Comparison of ENCODE assay signal across 13 mouse cellular contexts in genomic region chr7:75859771-75860196, GRCm38 (mm10). TPM values are rescaled to one million over a fixed set of nuclear protein-coding genes. Genes with fewer than 3 reads are reported as not detected.
DNase-seq lines count a peak whose midpoint lies in the region; ATAC-seq lines count a peak whose summit lies in the region.
"Had no signal": no experiment of that assay in that cellular context is flagged by ENCODE, and none has a peak within 500 bp of the region (broad histone marks: within the 10 kb centered on the region; RNA-seq: fewer than 3 reads in every experiment).

No protein-coding gene starts in this region.

- WGBS in forebrain, embryonic 16.5 days = 80% methylated on average over 9 of the region's 9 CpGs
- 90% methylated on average over 9 of the region's 9 CpGs for WGBS in forebrain, embryonic 14.5 days
- 67% methylated on average over 9 of the region's 9 CpGs for WGBS in neural tube, embryonic 13.5 days
- WGBS in neural tube, embryonic 15.5 days = 67% methylated on average over 9 of the region's 9 CpGs
- 82% methylated on average over 9 of the region's 9 CpGs for WGBS in intestine, embryonic 15.5 days

- no peaks in the 10 kb centered on the region for H3K27me3 ChIP-seq in forebrain, embryonic 16.5 days (replicated peaks; ENCODE audit: control insufficient read depth, insufficient read depth, low read length)
- no peaks in the 10 kb centered on the region for H3K27me3 ChIP-seq in forebrain, embryonic 14.5 days (replicated peaks; ENCODE audit: control insufficient read depth, insufficient read depth, low read length)
- H3K27me3 ChIP-seq in neural tube, embryonic 13.5 days = no peaks in the 10 kb centered on the region
- no peaks in the 10 kb centered on the region for H3K27me3 ChIP-seq in neural tube, embryonic 15.5 days (replicated peaks)
- no peaks in the 10 kb centered on the region for H3K27me3 ChIP-seq in intestine, embryonic 15.5 days (replicated peaks)
- H3K27me3 ChIP-seq: forebrain, embryonic 12.5 days; limb, embryonic 13.5 days had no signal

- peak overlapping the region; percentile 10; the same call in 1 of the 2 replicates for H3K27ac ChIP-seq in forebrain, embryonic 16.5 days (ENCODE audit: low read length)
- H3K27ac ChIP-seq in forebrain, embryonic 14.5 days (ENCODE audit: low read depth, low read length) = no peak overlapping the region
- H3K27ac ChIP-seq in neural tube, embryonic 13.5 days (replicated peaks) = peak overlapping the region; percentile 65
- no peak overlapping the region for H3K27ac ChIP-seq in neural tube, embryonic 15.5 days (replicated peaks)
- no peak overlapping the region for H3K27ac ChIP-seq in intestine, embryonic 15.5 days
- H3K27ac ChIP-seq: forebrain, embryonic 12.5 days; limb, embryonic 13.5 days had no signal

- DNase-seq in forebrain, embryonic 14.5 days (ENCODE audit: low spot score) = no peak
- no peak for DNase-seq in c-Kit-positive CD71-positive TER-119-positive erythroid progenitor cells, embryonic 14.5 days (ENCODE audit: low spot score)
- DNase-seq in kidney, adult 11 months = no peak
- DNase-seq: kidney, postnatal 14 days; thymus, adult 18-20 months had no signal

- ATAC-seq in forebrain, embryonic 16.5 days = 0 out of 2 replicates have a peak, but pooled peaks have one; percentile 18
- ATAC-seq in forebrain, embryonic 14.5 days = no peak
- ATAC-seq in neural tube, embryonic 13.5 days (ENCODE audit: low read depth) = peak; percentile 37
- no peak for ATAC-seq in neural tube, embryonic 15.5 days (ENCODE audit: low FRiP score)
- ATAC-seq in hematopoietic stem cell, adult 5-6 weeks (replicated peaks in 1 of 2; ENCODE audit: insufficient read depth in 1 of 2, low FRiP score in 2 of 2, low TSS enrichment in 1 of 2, low read depth in 1 of 2, poor library complexity in 2 of 2, severe bottlenecking in 2 of 2) = peak; percentile 28 to 44; a peak in 1 of 4 replicates
- ATAC-seq in intestine, embryonic 15.5 days = no peak

- no peak overlapping the region for H3K9ac ChIP-seq in forebrain, embryonic 16.5 days (replicated peaks; ENCODE audit: low read depth, low read length)
- H3K9ac ChIP-seq in forebrain, embryonic 14.5 days (ENCODE audit: low read length) = no peak overlapping the region
- H3K9ac ChIP-seq in neural tube, embryonic 13.5 days = no peak overlapping the region
- H3K9ac ChIP-seq in neural tube, embryonic 15.5 days (replicated peaks) = no peak overlapping the region
- H3K9ac ChIP-seq in intestine, embryonic 15.5 days = no peak overlapping the region
- H3K9ac ChIP-seq: forebrain, embryonic 12.5 days; limb, embryonic 13.5 days had no signal

- peaks cover 14% of the 10 kb centered on the region for H3K4me1 ChIP-seq in forebrain, embryonic 16.5 days (replicated peaks; ENCODE audit: control insufficient read depth, insufficient read depth, low read length)
- H3K4me1 ChIP-seq in forebrain, embryonic 14.5 days (ENCODE audit: control insufficient read depth, insufficient read depth, low read length) = peaks cover 8% of the 10 kb centered on the region
- peaks cover 26% of the 10 kb centered on the region for H3K4me1 ChIP-seq in neural tube, embryonic 13.5 days (replicated peaks)
- peaks cover 25% of the 10 kb centered on the region for H3K4me1 ChIP-seq in neural tube, embryonic 15.5 days
- peaks cover 2% of the 10 kb centered on the region; the same call in 1 of the 2 replicates for H3K4me1 ChIP-seq in intestine, embryonic 15.5 days (replicated peaks)

- no peak overlapping the region for H3K4me3 ChIP-seq in forebrain, embryonic 16.5 days (replicated peaks; ENCODE audit: low read length)
- H3K4me3 ChIP-seq in forebrain, embryonic 14.5 days (ENCODE audit: low read depth, low read length) = no peak overlapping the region
- no peak overlapping the region for H3K4me3 ChIP-seq in neural tube, embryonic 13.5 days
- H3K4me3 ChIP-seq in neural tube, embryonic 15.5 days (replicated peaks) = no peak overlapping the region
- no peak overlapping the region for H3K4me3 ChIP-seq in intestine, embryonic 15.5 days (replicated peaks)
- H3K4me3 ChIP-seq: forebrain, embryonic 12.5 days; limb, embryonic 13.5 days; myocyte had no signal

- H3K4me2 ChIP-seq in forebrain, embryonic 16.5 days (ENCODE audit: low read length) = no peak overlapping the region
- H3K4me2 ChIP-seq in forebrain, embryonic 14.5 days (ENCODE audit: low read length) = no peak overlapping the region
- no peak overlapping the region for H3K4me2 ChIP-seq in neural tube, embryonic 13.5 days
- no peak overlapping the region for H3K4me2 ChIP-seq in neural tube, embryonic 15.5 days
- no peak overlapping the region for H3K4me2 ChIP-seq in intestine, embryonic 15.5 days (replicated peaks)
- H3K4me2 ChIP-seq: forebrain, embryonic 12.5 days; limb, embryonic 13.5 days had no signal

- no peaks in the 10 kb centered on the region; the same call in 1 of the 2 replicates for H3K36me3 ChIP-seq in forebrain, embryonic 16.5 days (ENCODE audit: control insufficient read depth, insufficient read depth)
- H3K36me3 ChIP-seq in forebrain, embryonic 14.5 days (ENCODE audit: control insufficient read depth, insufficient read depth, low read length) = peaks cover 3% of the 10 kb centered on the region
- H3K36me3 ChIP-seq in neural tube, embryonic 13.5 days = peaks cover 15% of the 10 kb centered on the region
- peaks cover 3% of the 10 kb centered on the region; the same call in 1 of the 2 replicates for H3K36me3 ChIP-seq in neural tube, embryonic 15.5 days
- H3K36me3 ChIP-seq in intestine, embryonic 15.5 days = no peaks in the 10 kb centered on the region; the same call in 1 of the 2 replicates

- H3K9me3 ChIP-seq in forebrain, embryonic 16.5 days (ENCODE audit: control insufficient read depth, low read length) = peaks cover 2% of the 10 kb centered on the region; the same call in 1 of the 2 replicates
- H3K9me3 ChIP-seq in forebrain, embryonic 14.5 days (replicated peaks; ENCODE audit: control insufficient read depth, low read length) = no peaks in the 10 kb centered on the region
- peaks cover 4% of the 10 kb centered on the region; the same call in 1 of the 2 replicates for H3K9me3 ChIP-seq in neural tube, embryonic 13.5 days
- H3K9me3 ChIP-seq in neural tube, embryonic 15.5 days (replicated peaks) = no peaks in the 10 kb centered on the region
- no peaks in the 10 kb centered on the region for H3K9me3 ChIP-seq in intestine, embryonic 15.5 days
- H3K9me3 ChIP-seq: forebrain, embryonic 12.5 days; limb, embryonic 13.5 days had no signal

RNA-seq across cellular contexts. Expression of gene Klhl25, which starts 11.7 kb away (rescaled TPM):
- 43.7 and 52.9 TPM in 2 replicates for polyA plus RNA-seq in forebrain, embryonic 16.5 days (2015; fragmentation: Nextera tagmentation; extraction: Ambion mirVana)
- 36.9 and 40.9 TPM in 2 replicates for polyA plus RNA-seq in forebrain, embryonic 14.5 days (2014; fragmentation: Nextera tagmentation; extraction: Ambion mirVana)
- polyA plus RNA-seq in neural tube, embryonic 13.5 days (2015; fragmentation: Nextera tagmentation; extraction: Ambion mirVana) = 28.5 and 29.0 TPM in 2 replicates
- 22.0 and 22.1 TPM in 2 replicates for polyA plus RNA-seq in neural tube, embryonic 15.5 days (2015; fragmentation: Nextera tagmentation; extraction: Ambion mirVana)
- total RNA-seq in hematopoietic stem cell, adult 5-6 weeks (2017) = 8.6 and 9.3 TPM in 2 replicates
- polyA plus RNA-seq in intestine, embryonic 15.5 days (2015; fragmentation: Nextera tagmentation; extraction: Ambion mirVana) = 10.2 and 11.9 TPM in 2 replicates

Comparison
In these comparisons a context has a peak if more than half of its experiments do, and no peak if none do; other contexts are left out.
1. ATAC-seq: peak in forebrain, embryonic 16.5 days (single experiment), neural tube, embryonic 13.5 days (single experiment) and hematopoietic stem cell, adult 5-6 weeks (2 of 2); none in forebrain, embryonic 14.5 days (single experiment), neural tube, embryonic 15.5 days (single experiment) and intestine, embryonic 15.5 days (single experiment).
2. H3K27ac ChIP-seq: peak in forebrain, embryonic 16.5 days (single experiment) and neural tube, embryonic 13.5 days (single experiment); none in forebrain, embryonic 14.5 days (single experiment), neural tube, embryonic 15.5 days (single experiment) and intestine, embryonic 15.5 days (single experiment).